Mouse (Mus musculus): ENCODE measurements around the gene Cacna1s.

Gene Cacna1s

DNA sequence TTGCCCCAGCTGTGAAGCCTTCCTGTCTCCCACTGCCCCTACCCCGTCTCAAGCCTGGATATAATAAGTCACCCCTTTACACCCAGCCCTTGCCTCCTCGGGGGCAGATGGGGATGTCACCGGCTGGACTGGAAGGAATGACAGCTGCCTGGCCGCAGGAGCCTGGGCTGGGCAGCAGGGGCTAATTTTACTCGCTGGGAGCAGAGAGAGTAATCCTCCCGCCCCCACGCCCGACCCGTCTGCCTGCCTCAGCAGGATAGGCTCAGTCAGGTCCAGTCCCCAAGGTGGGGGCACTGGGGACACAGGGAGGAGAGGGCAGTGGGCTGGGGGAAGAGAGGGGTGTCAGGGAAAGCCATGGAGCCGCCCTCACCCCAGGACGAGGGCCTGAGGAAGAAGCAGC lies at the start of gene Cacna1s:
Cacna1s (plus strand) TSS at position 204 of the 400 bp plus-strand sequence.
- no peak for DNase-seq

DNA sequence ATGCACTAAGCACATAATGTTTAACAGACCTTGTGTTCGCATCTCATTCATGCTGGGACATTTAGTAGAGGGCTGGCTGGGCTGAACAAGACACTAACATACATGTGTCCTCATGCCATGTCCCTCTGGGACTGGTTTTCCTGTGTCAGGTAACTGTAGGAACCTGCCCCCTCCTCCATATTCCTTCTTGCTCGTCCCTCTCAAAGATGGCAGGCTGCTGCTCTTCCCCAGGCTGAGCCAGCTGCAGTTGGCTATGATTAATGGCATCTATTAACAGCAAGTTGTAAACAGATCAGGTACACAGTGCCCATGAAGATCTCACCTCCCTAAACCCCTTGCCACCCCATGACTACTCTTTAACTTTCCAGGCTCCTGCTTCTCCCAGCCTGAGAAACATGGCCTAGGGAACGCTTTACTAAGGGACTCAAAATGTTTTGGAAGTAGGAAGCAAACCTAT lies 46.2 kb upstream of the Cacna1s start, which contains the start of gene Igfn1:
Igfn1 (minus strand) TSS at position 51 of the 457 bp plus-strand sequence.
- no peak for DNase-seq

DNA sequence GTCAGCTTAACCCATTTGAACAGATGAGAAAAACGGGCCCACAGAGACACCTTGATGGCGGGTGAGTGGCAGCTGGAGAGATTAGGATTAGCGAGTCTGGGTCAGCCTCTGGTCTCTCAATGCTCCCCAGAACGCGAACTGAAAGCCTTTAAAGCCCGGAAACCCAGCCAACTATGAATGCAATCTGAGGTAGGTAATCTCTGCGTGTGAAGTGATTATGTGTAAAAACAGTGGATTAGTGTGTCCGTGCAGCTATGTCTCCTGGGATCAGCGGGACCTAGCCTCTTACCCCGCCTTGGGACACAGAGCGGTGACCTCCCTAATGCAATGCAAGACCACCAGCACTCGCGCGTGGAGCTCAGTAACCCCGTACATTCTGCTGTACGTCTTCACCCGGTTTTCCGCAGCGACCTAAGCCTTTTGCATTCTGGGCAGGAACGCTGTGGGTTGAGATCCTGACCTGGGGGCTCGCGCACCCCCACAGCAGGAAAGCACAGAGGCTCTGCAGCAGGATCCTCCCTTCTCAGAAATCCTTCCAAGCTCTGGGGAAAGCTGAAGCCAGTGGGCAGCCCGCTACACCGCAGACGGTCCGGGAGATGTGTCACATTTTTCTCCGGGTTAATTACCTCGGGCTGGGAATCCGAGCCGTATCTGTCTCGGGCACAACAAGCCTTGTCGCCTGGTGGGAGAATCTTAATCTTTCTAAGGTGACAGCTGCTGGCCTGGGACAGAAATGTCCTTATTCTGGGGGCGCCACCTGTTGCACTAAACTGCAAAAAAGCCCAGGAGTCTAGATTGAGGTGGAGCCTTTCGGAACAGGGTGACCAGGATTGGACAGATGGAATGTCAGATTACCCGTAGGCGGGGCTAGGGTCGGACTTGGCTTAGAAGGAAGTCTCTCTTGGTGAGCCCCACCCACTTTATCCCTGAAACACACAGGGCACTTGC lies 45.1 kb upstream of the Cacna1s start, which contains the start of gene Tmem9:
Tmem9 (plus strand) TSS at position 940 of the 948 bp plus-strand sequence.
- DNase-seq = peak; percentile 41

DNA sequence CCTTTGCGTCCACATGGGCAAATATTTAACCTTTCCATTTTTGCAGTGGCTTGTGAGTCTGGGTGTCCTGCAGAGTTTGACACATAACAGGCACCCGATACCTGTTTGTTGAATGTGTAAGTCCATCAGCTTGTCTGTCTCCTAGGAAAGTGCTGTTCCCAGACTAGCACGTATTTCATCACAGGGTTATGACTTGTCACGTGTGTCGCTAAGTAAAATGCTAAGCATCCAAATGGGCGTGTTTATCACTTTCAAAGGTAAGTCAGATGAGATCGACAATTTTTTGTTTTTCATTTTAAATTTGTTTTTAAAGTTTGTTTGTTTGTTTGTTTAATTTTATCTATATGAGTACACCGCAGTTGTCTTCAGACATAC lies 44.4 kb upstream of the Cacna1s start:
- DNase-seq = no peak

DNA sequence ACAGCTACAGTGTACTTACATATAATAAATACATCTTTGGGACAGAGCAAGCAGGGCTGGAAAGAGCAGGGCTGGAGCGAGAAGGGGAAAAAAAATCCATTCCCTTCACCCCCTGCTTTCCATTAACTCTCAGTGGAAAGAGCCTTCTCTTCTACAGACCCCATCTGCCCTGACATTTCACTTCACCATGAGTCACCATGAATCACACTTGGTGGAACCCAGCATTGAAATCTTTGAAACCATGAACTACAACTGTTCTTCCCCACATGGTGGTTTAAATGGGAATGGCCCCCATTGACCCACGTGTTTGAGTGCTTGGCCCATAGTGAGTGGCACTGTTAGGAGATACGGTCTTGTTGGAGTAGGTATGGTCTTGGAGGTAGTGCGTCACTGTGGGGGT lies 42.3 kb upstream of the Cacna1s start:
- no peak for DNase-seq

DNA sequence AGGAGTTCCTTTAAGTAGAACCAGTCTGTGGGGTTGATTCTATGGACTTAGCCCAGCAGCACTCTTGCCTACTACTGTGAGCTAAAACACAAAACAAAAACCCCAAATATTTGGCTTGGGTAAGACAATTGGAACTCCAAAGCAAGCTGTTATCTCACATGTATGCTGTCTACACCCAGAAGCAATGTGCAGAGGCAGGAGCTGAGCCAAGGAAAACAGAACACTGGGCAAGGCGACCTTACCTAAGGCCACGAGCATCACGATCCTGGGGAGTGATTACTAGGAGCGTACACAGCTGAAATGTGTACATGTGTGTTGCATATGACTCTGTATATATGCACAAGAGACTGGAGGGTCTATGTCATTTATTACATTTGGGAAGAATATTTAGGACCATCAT lies 39.0 kb upstream of the Cacna1s start:
- no peak for DNase-seq

DNA sequence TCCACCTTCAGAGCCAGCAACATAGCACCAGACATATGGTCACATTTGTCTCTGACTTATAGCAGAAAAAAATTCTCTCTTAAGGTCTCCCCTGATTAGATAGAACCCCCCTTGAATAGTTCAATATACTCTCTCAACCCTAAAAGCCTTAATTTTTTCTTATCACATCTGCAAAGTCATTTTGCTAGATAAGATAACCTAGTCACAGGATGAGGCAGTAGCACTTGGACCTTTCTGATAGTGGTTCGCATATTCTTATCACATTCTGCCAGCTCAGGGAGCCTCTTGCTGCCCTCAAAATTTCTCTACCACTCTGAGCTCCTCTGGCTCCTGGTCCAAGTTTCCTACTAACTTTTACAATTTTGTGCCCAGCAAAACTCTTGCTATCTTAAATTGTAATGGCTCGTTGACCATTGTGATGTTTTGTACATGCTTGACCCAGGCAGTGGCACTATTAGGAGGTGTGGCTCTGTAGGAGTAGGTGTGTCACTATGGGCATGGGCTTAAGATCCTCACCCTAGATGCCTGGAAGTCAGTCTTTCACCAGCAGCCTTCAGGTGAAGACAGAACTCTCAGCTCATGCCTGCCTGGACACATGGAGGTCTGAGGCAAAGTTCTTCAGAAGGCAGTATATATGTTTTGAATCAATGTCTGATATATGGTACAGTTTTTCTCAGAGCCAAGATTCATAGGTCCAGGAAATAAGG lies 37.6 kb upstream of the Cacna1s start:
- no peak for DNase-seq

DNA sequence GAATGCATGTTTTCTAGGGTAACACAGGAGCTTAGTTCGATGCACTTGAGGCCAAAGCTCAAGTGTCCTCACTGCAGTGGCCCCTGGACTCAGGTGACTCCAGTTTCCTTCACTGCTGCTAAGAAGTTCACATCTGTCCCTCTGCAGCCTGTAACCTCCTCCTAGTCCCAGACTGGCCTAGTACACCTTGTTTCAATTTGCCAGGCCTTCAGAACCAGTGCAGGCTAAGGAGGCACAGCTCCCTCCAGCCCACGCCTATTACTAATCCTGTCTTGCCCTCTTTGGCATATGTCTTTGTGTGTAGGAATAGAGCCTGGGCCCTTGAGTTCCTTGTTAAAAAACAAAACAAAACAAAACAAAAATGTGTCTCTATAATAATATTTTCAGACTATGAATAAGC lies 35.2 kb upstream of the Cacna1s start:
- DNase-seq = peak; percentile 4

DNA sequence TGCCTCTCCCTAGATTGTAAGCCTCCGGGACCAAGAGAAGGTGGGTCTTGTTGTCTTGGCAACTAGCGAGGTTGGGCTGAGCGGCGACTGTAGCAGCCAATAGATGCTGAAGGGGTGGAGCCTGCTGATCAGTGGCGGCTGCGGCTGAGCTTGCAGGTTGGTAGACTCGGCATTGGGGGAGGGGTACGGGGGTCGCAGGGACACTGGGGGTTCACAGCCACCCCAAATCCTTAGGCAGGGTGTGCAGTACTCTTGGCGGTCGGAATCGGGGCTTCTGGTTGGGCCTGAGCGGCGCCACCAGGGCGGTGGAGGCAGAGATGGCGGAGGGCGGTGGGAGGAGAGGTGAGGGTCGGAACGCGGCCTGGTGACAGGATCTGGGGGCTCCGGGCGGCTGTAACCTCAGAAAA lies 34.6 kb upstream of the Cacna1s start:
- DNase-seq = peak; percentile 89

DNA sequence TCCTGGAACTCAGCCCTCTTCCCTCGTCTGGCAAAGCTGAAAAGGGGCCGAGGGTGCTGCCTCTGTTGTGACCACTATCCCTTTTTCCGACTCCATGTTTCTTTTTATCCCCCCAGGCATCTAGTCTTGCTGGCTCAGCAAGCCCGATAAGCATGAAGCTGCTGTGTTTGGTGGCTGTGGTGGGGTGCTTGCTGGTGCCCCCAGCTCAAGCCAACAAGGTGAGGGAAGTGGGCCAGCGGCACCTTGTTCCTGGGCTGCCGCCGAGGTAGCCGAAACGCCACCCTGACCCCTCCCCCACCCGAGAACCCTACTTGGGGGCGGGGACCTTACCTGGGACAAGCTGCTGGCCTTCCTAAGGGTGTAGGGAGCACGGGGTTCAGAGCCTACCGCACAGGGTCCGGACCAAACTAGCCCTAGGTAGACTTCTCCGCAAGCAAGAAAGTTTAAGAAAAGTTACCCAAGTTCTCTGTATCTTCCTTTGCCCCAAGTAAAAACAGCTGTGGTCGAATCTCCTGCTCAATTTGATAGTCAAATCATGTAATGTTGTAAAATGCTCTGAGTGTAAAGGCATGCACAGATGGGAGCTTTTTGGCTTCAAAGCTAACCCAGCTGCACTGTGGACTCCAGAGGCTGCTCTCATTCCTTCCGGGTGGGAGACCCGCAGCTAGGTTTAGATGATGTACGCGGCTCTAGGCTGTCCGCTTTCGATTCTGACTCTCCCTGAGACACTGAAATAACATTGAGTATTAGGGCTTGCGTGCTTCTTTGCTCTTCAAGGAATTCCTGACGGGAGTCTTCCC lies 34.0 kb upstream of the Cacna1s start:
- peak; percentile 56 for DNase-seq

DNA sequence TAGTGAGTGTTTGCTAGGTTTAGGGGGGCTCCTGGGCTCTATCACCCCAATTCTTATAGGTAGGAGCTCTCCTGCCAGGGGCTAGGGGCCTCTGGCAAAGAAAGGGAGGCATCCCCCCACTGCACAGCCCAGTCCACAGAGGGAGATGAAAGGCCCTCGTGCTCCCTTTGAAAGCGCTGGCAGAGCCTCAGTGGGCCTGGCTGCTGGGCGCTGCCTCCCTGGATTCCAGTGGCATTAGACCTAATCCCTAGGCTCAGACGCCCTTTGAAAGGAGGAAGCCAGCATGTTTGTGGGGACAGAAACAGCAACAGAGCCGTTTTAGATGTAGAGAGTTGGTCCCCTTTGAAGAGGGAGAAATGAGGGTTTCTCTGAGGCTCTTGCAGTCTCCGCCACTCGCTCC lies 22.3 kb upstream of the Cacna1s start:
- DNase-seq = no peak

DNA sequence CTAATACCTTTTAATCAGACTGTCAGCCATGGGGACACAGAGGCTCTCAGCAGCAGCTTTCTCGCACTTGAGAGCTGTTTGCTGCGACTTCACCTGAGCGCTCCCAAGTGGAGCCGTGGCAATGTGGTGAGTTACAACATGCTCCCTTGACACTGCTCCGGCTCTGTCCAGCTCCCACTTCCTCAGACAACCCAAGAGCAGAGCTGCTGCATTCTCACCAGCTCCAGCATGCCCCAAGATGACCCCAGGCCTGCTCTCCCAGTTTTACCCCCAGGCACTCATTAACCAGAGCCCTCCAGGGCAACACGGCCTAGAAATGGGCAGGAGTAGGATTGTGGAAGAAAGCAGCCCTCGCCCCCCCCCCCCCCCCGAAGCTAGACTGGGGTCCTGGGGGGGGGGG lies 20.9 kb upstream of the Cacna1s start:
- no peak for DNase-seq

DNA sequence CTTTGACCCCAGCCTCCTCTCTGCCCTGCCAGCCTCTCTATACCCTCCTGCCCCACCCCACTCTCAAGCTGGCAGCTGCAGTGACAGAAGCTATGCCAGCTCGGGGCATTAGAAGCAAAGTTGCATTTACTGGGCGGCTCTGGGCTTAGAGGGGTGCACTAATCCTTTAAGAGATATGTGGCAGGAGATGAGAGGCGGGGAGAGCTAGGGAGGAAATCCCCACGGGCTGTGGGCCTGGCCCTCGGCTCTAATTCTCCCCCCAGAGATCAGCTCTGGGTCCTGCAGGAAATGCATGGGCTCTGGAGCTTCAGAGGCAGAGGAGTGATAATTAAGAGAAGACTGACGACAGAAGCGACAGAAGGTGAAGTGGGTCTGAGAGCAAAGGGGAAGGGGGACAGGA lies 19.6 kb upstream of the Cacna1s start:
- DNase-seq = no peak

DNA sequence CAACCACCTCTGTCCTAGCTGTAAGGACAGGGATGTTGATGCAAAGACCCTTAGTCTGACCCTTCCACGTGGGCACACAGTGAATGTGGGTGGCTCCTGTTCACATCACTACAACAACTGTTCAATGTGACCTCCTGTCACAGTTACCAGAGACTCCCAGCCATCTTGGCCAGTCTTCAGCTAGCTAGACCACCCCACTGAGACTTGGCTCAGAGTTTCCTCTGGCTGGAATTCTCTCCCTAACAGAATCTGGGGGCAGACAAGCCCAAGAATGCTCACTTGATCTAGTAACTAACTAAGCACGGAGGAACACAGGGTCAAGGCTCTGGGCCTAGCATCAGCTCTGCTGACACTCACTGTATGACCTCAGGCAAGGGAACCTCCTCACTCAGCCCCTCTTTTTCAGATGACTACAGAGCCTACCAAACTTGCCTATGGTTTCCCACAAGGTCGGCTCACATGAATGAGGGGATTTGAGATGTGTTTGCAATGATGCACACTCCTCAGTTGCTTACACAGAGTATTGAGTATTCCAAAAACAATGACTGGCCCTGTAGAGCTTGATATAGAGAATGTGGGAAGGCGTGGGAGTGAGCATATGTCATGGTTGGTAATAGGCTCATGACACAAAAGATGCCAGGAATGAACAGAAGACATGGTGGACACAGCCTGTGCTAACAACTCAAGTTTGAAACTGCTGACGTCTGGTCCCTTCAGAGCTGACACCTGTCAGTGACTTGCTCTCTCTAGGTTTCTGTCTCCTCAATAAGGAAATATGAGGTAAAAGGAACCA lies 13.6 kb upstream of the Cacna1s start:
- DNase-seq = no peak

DNA sequence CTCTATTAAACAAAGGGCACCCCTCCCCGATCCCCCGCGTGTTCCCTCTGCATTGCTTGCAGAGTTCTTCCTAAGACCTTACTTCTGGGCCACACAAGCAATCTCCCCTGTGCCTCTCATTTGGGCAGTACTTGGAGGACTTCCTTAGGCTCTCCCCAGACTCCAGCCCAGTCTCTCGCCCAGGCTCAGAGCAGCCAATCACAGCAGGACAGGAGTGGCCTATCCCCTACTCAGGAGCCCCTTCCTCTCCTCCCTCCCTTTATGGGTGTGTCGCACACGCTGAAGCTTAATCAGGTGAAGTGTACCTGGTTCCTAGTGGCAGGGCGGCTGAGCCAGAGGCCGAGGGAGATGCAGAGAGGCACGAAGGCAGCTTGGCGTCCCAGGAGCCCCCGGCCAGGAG lies 12.1 kb upstream of the Cacna1s start:
- no peak for DNase-seq

DNA sequence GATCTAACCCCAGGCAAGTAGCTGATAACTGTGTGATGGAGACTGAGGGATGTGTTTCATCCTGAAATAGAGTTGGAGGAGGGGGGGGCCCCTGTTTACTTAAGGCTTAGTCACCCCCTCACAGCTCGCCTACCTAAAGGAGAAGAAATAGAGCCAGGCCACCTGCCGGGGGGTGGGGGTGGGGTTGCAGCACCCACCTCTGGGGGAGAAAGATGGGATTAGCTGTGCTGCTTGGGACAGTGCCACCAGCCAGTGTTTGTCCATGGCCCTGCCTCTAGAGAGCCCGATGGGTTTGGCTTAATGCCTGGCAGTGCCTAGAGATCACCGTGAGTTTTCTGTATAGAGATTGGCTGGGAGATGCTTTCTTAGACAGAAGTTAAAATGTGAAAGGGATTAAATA lies 11.7 kb upstream of the Cacna1s start:
- no peak for DNase-seq

DNA sequence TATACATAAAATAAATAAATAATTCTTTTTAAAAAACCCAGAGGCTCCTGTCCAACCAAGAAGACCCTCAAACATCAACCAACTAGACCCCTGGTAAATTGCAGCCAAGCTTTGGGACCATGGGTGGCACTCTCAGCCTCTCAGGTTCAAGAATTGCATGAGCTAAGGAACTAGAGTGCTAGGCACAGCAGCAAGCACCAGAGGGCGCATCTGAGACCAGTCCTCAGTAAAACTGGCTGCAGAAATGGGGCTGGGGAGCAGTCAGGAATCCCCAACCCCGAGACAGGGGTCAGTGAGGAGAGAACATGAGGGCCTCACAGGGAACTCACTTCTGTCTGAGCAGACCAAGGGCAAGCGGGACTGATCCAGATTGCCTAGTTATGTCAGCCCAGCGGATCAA lies 6.8 kb upstream of the Cacna1s start:
- peak; percentile 64 for DNase-seq

DNA sequence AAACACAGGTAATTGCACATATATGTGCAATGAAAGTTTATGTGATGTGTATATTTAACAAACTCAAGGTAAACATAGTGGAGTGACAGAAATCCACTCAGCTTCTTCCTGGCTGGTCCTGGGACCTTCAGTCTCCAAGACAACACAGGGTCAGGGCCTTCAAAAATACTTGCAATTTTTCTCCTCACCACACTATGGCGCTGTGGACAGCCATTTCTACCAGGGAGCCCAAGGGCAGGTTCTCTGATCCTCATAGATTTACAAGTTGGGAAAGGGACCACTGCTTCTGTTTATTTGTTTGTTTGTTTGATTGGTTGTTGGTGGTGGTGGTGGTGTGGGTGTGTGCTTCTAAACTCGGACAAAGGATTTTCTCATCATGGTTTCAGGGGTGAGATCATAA lies 5.1 kb upstream of the Cacna1s start:
- peak; percentile 22 for DNase-seq

DNA sequence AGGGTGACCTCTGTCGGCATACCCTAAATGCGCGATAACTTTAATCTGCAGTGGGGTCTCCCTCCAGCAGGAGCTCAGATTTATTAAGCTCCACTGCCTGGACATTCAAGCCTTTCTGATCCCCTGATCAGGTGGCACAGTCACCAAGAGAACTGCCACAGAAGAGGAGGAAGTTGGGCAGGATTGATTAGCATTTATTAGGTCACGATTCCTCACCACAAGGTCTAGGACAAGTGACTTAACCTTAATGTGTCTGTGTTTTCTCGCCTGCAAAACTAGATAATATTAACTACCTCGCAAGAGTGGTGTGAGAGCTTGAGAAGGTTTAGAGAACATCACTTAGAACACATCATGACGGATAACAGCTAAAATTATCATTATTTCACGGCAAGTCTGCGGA lies 4.7 kb upstream of the Cacna1s start:
- no peak for DNase-seq

DNA sequence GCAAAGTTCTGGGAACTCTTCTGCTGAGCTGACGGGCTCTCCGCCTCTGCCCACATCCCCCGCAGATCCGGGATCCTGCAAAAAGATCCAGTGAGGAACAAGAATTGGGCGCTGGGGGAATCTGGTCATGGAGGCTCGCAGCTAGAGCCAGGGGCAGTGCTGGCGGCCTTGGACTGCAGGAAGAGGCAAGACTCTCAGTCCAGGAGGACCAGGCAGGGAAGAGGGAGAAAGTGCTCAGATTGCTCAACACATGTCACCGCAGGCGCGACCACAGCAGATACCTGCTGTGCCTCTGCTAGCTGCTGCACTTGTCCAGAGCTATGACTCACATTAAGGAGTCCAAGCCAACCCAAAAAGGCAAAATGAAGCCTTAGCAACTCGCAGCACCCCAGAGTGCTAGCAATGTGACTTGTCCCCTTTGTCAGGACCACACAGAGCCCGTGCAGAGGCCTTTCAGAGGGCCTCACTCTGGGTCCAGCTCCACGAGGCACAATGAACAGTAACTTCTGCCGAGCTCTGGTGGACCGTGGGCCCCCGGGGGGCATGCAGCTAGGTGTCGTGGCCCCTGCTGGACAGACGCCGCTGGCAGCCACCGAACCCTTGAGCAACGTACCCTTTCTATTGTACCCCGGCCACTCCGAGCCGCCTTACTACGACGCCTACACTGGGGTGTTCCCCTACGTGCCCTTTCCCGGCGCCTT lies 2.1 kb upstream of the Cacna1s start, which contains the start of gene Ascl5:
Ascl5 (plus strand) TSS at position 493 of the 701 bp plus-strand sequence.
- DNase-seq = no peak

DNA sequence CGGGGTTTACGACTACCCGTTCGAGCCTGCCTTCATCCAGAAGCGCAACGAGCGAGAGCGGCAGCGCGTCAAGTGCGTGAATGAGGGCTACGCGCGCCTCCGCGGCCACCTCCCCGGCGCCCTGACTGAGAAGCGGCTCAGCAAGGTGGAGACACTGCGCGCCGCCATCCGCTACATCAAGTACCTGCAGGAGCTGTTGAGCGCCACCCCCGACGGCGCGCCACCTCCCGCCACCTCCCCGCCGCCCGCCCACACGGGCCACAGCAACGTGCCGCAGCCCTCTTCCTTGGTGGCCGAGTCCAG lies 1.6 kb upstream of the Cacna1s start:
- peak; percentile 34 for DNase-seq

DNA sequence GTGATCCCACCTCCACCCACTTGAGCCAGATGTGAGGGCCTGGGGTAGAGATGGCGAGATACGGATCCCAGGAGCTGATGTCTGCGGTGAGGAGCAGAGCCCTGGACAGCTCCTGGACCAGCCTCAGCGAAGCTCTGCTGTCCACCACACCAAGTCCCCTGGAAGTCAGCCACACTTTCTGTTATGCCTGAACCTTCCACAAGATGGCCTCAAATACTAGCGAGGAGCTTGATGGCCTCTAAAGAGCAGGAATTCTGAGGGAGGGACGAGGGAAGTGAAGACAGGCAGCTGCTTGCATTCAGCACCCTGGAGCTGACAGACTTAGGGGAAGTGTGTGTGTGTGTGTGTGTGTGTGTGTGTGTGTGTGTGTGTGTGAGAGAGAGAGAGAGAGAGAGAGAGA lies 1.1 kb upstream of the Cacna1s start:
- DNase-seq = peak; percentile 19
